Mouse (Mus musculus): ENCODE measurements at regions not wholly inside any gene's neighbourhood (a gene's known extent, or its start where the extent isn't known, plus 50 kb on each side); places are given as distances from the start of the nearest gene placed in this dataset.

DNA sequence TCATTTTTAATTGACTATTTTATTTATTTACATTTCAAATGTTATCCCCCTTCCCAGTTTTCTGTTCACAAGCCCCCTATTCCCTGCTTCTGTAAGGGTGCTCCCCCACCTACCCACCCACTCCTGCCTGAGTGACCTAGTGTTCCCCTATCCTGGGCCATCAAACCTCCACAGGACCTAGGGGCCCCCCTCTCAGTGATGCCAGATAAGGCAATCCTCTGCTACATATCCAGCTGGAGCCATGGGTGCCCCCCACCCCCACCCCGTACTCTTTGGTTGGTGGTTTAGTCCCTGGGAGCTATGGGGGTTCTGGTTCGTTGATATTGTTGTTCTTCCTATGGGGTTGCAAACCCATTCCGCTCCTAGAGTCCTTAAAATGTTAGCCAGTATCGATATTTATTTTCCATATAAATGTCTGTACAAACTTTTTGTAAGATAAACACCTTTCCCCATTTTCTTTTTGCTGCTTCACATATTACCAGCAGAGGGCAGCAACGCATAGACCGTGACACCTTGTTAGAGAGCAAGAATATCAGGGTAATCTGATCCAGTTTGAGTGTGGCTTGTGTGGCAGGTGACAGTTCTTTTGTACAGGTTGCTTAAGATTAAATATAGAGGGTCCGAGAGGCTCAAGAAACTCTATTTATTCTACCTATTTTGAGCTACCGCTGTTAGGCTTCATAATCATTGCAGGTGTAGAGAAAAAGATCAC, 177.2 kb upstream of the Scn7a start:
- peak; percentile 5 to 69 for DNase-seq (ENCODE audit: inconsistent age in 2 of 2, low spot score in 1 of 2)

DNA sequence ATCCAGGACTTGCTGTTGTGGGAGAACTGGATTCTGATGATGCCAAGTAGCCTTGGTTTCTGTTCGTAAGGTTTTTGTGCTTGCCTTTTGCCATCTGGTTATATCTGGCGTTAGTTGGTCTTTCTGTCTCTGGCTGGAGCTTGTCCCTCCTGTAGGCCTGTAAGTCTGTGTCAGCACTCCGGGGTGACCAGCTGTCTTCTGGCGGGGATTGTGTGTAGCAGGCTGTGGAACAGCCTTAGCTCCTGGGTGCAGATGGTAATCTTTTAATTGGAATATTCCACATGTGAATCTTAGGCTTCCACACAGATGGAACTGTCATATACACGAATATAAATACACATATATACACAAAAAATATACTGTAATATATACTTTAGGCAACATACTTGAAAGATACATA, 156.5 kb upstream of the Scn7a start:
- no peak for DNase-seq (ENCODE audit: inconsistent age in 2 of 2, low spot score in 1 of 2)

DNA sequence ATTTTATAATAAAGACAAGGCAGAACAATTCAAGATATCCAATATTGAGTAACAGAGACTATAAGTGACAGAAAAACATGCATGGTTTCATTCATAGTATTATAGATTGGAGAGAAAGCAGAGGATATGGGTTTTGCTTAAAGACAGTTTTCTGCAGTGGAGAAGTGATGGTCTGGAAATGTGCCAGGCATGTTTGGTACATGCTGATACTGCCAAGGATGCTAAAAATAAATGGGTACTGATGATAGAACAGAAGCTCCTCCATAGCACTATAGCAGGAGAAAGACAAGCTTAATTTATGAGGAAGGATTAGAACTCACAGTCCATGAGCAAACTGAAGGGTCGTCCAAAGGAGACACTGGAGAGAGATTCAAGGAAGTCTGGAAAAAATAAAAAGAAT, 113.3 kb upstream of the Scn7a start:
- no peak for DNase-seq (ENCODE audit: inconsistent age in 2 of 2, low spot score in 1 of 2)

DNA sequence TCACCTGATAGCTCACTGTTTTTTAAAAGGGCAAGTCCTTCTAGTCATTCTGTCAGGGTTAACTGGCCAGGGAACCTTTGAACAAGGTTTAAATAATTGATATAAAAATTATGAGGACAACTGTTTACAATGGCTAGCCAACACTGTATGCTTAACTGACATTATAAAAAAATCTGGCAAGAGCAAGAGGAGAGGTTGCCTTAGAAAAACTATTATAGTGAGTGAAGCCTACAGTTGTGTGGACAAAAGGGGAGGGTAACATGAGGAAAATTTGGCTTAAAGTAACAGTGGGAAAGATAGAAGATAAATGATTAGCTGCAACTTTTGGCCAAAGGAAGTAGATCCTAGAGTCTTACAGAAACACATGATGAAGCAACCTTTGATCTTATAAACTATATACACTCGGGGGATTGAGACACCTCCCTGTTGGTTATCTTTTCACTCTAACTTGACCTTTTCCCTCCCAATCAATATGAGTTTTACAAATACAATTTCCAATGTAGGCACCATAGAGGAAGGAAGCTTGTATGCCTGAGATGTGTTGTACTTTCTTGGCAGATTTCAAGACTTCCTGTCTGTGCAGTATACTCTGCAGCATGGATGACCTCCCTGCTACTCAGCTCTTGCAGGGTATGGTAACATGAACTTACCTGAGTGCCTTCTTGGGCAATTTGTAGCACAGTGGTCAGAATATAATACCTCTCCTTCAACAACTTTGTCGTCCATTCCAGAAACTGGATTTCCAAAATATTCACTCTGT, 82.9 kb upstream of the Scn7a start:
- DNase-seq (ENCODE audit: inconsistent age in 2 of 2, low spot score in 1 of 2) = no peak
